Comparison of ENCODE assay signal across 19 mouse cellular contexts in genomic region chr7:74693049-74693448, GRCm38 (mm10).
DNase-seq lines count a peak whose midpoint lies in the region; ATAC-seq and TF ChIP-seq lines count a peak whose summit lies in the region.
"Had no signal": no experiment of that assay in that cellular context is flagged by ENCODE, and none has a peak within 500 bp of the region (broad histone marks: within the 10 kb centered on the region; RNA-seq: fewer than 3 reads in every experiment).

No protein-coding gene starts in this region.

- no peak overlapping the region for H3K4me2 ChIP-seq in kidney, embryonic 14.5 days (replicated peaks; ENCODE audit: low read depth, low read length)
- no peak overlapping the region for H3K4me2 ChIP-seq in midbrain, embryonic 13.5 days (replicated peaks)
- H3K4me2 ChIP-seq: embryonic facial prominence, embryonic 15.5 days; forebrain, embryonic 15.5 days; heart, embryonic 13.5 days; hindbrain, embryonic 15.5 days; neural tube, embryonic 13.5 days; stomach, embryonic 15.5 days had no signal

- no peak for TF ChIP-seq CTCF in kidney, adult 2 months (conservative IDR thresholded peaks at IDR 0.05; ENCODE audit: insufficient read depth, insufficient read length, low read depth, low read length)

- no peak for ATAC-seq in kidney, embryonic 14.5 days (ENCODE audit: low FRiP score, low TSS enrichment)
- ATAC-seq in midbrain, embryonic 13.5 days, result no peak
- ATAC-seq: forebrain, embryonic 15.5 days; Patski had no signal

- no peak overlapping the region for H3K27ac ChIP-seq in kidney, adult 2 months (ENCODE audit: insufficient read depth, low read depth, low read length)
- no peak overlapping the region for H3K27ac ChIP-seq in kidney, embryonic 14.5 days (ENCODE audit: low read depth, low read length)
- H3K27ac ChIP-seq in midbrain, embryonic 13.5 days, result no peak overlapping the region
- H3K27ac ChIP-seq: embryonic facial prominence, embryonic 15.5 days; forebrain, embryonic 15.5 days; heart, embryonic 13.5 days; hindbrain, embryonic 15.5 days; macrophage; neural tube, embryonic 13.5 days; stomach, embryonic 15.5 days had no signal

- H3K27me3 ChIP-seq in kidney, adult 2 months (replicated peaks; ENCODE audit: control insufficient read depth, insufficient read depth, low read length), result no peaks in the 10 kb centered on the region
- no peaks in the 10 kb centered on the region for H3K27me3 ChIP-seq in kidney, embryonic 14.5 days (ENCODE audit: control insufficient read depth, insufficient read depth, low read length)
- H3K27me3 ChIP-seq in midbrain, embryonic 13.5 days, result no peaks in the 10 kb centered on the region
- H3K27me3 ChIP-seq: embryonic facial prominence, embryonic 15.5 days; forebrain, embryonic 15.5 days; heart, embryonic 13.5 days; hindbrain, embryonic 15.5 days; neural tube, embryonic 13.5 days; Patski; stomach, embryonic 15.5 days had no signal

- 63% methylated on average over 3 of the region's 3 CpGs for WGBS in kidney, adult 2 months
- 68% methylated on average over 3 of the region's 3 CpGs for WGBS in kidney, embryonic 14.5 days
- WGBS in midbrain, embryonic 13.5 days, result 77% methylated on average over 3 of the region's 3 CpGs

- no peak overlapping the region for H3K9ac ChIP-seq in kidney, embryonic 14.5 days (ENCODE audit: low read depth, low read length)
- H3K9ac ChIP-seq in midbrain, embryonic 13.5 days (replicated peaks), result no peak overlapping the region
- H3K9ac ChIP-seq: embryonic facial prominence, embryonic 15.5 days; forebrain, embryonic 15.5 days; heart, embryonic 13.5 days; hindbrain, embryonic 15.5 days; neural tube, embryonic 13.5 days; stomach, embryonic 15.5 days had no signal

- TF ChIP-seq POLR2A in kidney, adult 2 months (IDR thresholded peaks at IDR 0.05; ENCODE audit: low read depth, low read length), result no peak

- no peaks in the 10 kb centered on the region for H3K9me3 ChIP-seq in kidney, embryonic 14.5 days (ENCODE audit: control insufficient read depth, low read length)
- no peaks in the 10 kb centered on the region for H3K9me3 ChIP-seq in midbrain, embryonic 13.5 days
- H3K9me3 ChIP-seq: embryonic facial prominence, embryonic 15.5 days; forebrain, embryonic 15.5 days; heart, embryonic 13.5 days; hindbrain, embryonic 15.5 days; neural tube, embryonic 13.5 days; stomach, embryonic 15.5 days had no signal

- H3K4me3 ChIP-seq in kidney, adult 2 months (ENCODE audit: insufficient read depth, low read depth, low read length), result no peak overlapping the region
- H3K4me3 ChIP-seq in kidney, embryonic 14.5 days (ENCODE audit: low read length), result no peak overlapping the region
- no peak overlapping the region for H3K4me3 ChIP-seq in midbrain, embryonic 13.5 days (replicated peaks)
- H3K4me3 ChIP-seq: embryonic facial prominence, embryonic 15.5 days; forebrain, embryonic 15.5 days; heart, embryonic 13.5 days; hindbrain, embryonic 15.5 days; neural tube, embryonic 13.5 days; stomach, embryonic 15.5 days had no signal

- peak; percentile 20 for DNase-seq in adrenal gland, adult 2 months
- DNase-seq in adrenal gland, postnatal 25 days, result no peak
- DNase-seq in kidney, adult 2 months, result peak; percentile 67
- DNase-seq in kidney, postnatal 14 days, result peak; percentile 41
- peak; percentile 62 for DNase-seq in lung, postnatal 36 days
- no peak for DNase-seq in cerebellum, adult 11 months
- DNase-seq: cerebellum, adult 18-20 months; layer of hippocampus, postnatal 36 days; thymus, postnatal 14 days had no signal

- no peaks in the 10 kb centered on the region for H3K4me1 ChIP-seq in kidney, adult 2 months (ENCODE audit: control insufficient read depth, insufficient read depth, low read length)
- no peaks in the 10 kb centered on the region for H3K4me1 ChIP-seq in kidney, embryonic 14.5 days (ENCODE audit: control insufficient read depth, insufficient read depth, low read length)
- peaks cover 1% of the 10 kb centered on the region; the same call in 1 of the 2 replicates for H3K4me1 ChIP-seq in midbrain, embryonic 13.5 days (replicated peaks)
- H3K4me1 ChIP-seq: embryonic facial prominence, embryonic 15.5 days; hindbrain, embryonic 15.5 days; stomach, embryonic 15.5 days had no signal

- H3K36me3 ChIP-seq in kidney, adult 2 months (ENCODE audit: control insufficient read depth, insufficient read depth, low read length), result no peaks in the 10 kb centered on the region
- no peaks in the 10 kb centered on the region for H3K36me3 ChIP-seq in kidney, embryonic 14.5 days (ENCODE audit: control insufficient read depth, insufficient read depth, low read length)
- no peaks in the 10 kb centered on the region for H3K36me3 ChIP-seq in midbrain, embryonic 13.5 days
- H3K36me3 ChIP-seq: embryonic facial prominence, embryonic 15.5 days; forebrain, embryonic 15.5 days; heart, embryonic 13.5 days; hindbrain, embryonic 15.5 days; neural tube, embryonic 13.5 days; stomach, embryonic 15.5 days had no signal

Comparison
In these comparisons a context has a peak if more than half of its experiments do, and no peak if none do; other contexts are left out.
1. DNase-seq: peak in adrenal gland, adult 2 months (single experiment), kidney, adult 2 months (single experiment), kidney, postnatal 14 days (single experiment) and lung, postnatal 36 days (single experiment); none in adrenal gland, postnatal 25 days (single experiment) and cerebellum, adult 11 months (single experiment).